Mouse (Mus musculus): ENCODE data around the gene Cdk5rap2.

The Cdk5rap2 gene

DNA sequence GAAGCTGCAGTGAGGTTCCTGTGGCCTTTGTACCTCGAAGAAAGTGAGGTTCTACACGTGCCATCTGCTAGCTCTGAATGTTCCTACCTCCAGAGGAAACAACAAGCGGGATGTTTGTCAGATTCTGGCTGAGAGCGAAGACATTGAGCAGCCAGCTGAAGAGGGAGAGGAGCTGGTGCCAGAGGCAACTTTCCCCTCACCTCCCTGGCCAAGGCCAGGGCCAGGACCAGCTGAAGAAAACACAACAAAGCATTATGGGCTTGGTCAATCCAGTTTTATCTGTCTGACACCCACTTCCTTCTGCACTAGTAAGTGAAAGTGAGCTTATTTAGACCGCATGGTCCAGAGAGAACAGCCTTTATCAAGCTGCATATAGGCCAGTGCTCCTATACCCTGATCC is 147.4 kb downstream of the Cdk5rap2 start:
- no peak for DNase-seq (ENCODE audit: low read depth, low spot score)

DNA sequence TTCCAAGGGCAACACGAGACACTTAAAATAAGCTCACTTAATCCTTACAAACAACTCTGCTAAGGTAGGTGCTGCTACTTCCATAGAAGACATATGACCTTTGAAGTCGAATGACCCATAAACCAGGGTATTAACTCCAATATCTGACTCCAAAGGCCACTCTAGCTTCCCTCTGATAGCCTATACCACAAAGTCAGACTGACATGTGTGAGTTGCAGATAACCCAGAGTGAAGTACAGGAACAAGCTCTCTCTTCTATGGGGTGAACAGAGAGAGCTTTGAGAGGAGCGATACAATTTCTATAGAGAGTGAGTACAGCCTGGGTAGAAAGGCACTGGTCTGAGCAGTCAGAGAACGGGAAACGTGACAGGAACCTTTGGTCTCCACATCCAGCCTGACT is 148.9 kb downstream of the Cdk5rap2 start:
- DNase-seq (ENCODE audit: low read depth, low spot score), result no peak

GRCm38 (mm10) chr4:70260419-70260807 is 149.8 kb downstream of the Cdk5rap2 start:
- no peak for DNase-seq (ENCODE audit: low read depth, low spot score)

DNA sequence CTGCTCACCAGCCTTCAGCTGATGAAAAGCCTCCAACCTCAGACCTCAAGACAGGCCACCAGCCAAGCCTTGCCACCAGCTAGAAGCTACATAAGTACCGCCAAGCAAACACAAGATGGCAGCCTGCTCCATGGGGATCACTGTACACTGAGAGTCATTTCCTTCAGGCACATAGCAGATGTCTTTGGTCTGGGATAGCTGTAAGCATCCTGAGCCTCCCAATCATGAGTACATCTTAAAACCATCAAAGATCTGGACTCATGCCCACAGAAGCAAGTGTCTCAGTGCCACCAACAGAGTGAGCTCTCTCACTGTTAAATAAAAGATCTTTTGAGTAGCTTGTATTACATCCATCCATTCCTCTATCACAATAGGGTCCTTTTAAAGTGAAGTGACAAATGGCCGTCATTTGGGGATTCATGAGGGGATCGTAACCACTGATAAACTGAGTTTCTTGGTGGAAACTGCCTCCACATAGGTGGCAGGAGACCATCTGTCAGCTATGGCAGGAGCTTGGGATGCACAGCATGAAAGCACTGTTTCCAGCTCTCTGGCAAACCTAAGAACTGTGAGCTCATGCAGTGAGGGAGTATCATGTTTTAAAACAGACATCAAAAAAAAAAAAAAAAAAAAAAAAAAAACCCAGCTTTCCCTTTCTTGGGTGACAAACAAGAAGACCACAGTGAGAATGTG is 150.4 kb downstream of the Cdk5rap2 start:
- DNase-seq (ENCODE audit: low read depth, low spot score), result no peak

DNA sequence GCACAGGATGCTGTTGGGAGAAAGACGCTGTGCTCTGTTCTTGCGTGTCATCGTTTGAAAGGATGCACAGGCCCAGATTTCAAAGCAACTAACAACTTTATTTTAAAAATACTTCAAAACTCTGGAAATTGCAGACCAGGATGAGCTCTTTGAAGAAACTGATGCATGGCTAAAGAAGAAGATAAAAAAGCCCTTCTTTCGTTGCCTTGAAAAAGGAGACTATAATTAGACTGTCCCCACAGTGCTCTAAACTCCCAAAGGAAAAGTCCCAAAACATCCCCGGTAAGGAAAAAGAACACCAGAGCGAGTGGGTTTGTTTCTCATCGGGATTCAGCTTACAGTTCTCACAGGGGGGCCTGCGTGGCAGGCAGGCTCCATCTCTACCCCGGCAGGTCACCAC is 151.4 kb downstream of the Cdk5rap2 start:
- DNase-seq (ENCODE audit: low read depth, low spot score), result no peak

GRCm38 (mm10) chr4:70258205-70258604 is 152.0 kb downstream of the Cdk5rap2 start:
- DNase-seq (ENCODE audit: low read depth, low spot score), result no peak

DNA sequence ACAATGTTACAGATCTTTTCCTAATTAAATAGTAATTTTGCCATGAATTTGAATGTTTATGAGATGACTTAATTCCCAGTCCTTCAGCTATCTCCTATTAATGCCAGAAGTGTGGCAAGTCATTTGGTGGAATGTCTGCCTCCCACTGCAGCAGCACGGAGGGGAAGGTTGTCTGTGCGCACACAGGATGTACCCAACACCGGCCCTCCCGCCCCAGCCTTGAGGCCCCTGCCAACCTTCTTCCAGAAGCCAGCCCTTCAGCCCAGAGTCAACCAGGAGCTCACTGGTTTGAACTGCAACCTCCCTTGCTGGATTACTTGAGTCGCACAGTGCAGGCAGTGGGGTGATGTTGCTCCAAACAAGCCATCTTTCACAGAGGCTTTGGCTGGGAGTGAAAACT is 158.5 kb downstream of the Cdk5rap2 start:
- DNase-seq (ENCODE audit: low read depth, low spot score), result no peak

DNA sequence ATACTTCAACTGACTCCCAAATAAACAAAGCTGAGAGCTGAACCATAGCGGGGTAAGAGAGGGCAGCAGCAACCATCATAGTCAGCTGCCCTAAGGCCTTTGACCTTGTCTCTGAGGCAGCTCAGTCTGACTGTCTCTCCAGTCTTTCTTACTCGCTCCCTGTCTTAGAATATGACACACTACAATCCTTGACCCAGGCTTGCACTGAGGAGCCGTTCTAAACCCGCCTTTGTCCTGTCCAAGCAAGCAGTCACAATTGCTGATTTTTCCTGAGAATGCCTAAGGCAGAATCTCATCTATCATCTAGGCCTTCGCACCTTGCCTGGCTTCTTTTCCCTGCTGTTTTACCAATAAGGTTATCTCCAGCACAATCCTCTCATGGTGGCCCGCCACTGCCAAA is 164.5 kb downstream of the Cdk5rap2 start:
- DNase-seq (ENCODE audit: low read depth, low spot score), result no peak

- DNase-seq (ENCODE audit: low read depth, low spot score), result no peak
Measured at GRCm38 (mm10) chr4:70243561-70244120, 166.6 kb downstream of the Cdk5rap2 start.

DNA sequence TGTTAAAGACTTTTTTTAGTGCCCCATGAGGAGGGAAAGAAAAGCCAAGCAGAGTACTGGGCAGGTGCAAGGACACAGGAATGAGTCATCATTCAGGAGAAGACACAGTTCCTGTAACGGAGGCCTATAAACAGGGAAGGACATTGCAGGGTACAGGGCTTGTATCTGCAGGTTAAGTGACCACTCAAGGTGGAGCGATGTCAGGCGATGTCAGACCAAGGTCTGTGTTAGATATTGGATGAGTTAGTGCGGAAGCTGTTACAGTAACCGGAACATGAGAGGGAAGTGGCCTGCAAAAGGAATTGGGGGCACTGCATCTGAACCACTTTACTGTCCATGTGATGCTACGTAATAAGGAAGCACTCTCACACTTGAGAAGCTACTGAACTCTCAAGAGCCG is 170.5 kb downstream of the Cdk5rap2 start:
- DNase-seq (ENCODE audit: low read depth, low spot score), result no peak

DNA sequence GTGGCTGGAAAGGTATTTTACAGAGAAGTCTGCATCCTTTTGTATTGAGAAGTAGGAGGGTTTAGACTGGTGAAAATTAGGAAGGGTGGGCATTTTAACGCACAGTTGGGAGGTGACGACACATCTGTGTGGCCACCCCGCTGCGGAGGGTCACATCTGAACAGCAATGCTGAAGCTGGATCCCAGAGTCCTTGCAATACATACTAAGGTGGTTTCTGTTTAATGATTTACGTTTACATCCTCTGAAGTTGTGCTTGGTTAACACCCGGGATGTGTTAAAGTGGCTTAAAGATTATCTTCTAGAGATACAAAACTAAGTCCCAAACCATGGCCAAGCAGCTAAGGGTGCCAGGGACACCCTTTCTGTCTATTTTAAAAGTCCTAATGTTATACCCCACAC is 171.4 kb downstream of the Cdk5rap2 start:
- DNase-seq (ENCODE audit: low read depth, low spot score), result no peak

DNA sequence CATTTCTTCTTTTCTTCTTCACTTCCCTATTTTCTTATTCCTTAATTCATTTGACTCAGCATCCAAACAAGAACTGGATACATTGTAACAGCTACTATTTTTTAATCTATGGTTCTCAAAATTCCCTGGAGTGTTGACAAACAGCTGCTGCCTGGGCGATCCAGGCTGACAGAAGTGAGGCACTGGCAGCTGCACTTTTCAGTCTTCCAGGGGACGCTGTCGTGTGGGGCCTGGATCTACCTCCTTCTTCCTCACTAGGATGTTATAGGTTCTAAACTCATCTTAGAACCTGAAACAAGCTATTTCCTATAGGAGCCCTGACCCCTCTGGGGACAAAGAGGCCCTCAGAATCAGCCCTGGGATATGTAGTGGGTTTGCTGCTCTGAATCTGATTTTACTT is 177.9 kb downstream of the Cdk5rap2 start:
- no peak for DNase-seq (ENCODE audit: low read depth, low spot score)

DNA sequence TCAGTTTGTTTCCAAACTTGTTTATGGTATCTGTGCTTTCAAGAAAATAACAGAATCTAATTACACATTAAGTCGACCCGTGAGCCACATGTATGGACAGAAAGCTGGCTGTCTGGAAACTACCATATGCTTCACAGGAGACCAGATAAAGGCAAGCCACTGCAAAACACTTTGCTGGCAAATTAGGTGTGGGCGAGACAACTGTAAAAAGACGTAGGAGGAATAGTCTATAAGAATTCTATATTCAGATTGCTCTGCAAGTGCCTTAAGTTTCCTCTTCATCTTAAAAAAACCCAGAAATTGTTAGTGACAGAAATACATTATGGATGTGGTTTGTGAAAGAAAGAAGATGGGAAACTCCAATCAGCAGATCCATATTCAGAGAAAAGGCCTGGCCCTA is 180.4 kb downstream of the Cdk5rap2 start:
- DNase-seq (ENCODE audit: low read depth, low spot score), result no peak

- DNase-seq (ENCODE audit: low read depth, low spot score), result no peak
Measured at GRCm38 (mm10) chr4:70228350-70228749, 181.9 kb downstream of the Cdk5rap2 start.

- DNase-seq (ENCODE audit: low read depth, low spot score), result no peak
Measured at GRCm38 (mm10) chr4:70227667-70228066, 182.6 kb downstream of the Cdk5rap2 start.

DNA sequence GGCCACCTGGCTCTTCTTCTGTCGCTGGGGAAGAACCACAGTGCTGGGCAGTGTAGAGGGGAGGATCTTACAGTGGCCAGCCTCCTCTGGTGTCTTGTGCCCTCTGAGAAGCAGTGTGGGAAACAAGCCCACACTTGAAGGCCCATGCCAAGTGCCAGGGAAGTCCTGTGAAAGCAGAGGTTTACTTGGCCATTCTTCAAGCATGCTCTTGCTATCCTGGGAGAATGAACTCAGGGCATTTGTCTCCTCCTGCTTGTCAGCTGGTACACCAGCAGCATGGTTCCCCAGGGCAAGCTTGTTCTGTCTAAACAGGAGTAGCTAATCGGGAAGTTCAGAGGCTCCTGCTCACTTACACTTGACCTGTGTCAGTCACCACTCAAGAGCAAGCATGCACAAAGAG is 185.7 kb downstream of the Cdk5rap2 start:
- DNase-seq (ENCODE audit: low read depth, low spot score), result no peak

DNA sequence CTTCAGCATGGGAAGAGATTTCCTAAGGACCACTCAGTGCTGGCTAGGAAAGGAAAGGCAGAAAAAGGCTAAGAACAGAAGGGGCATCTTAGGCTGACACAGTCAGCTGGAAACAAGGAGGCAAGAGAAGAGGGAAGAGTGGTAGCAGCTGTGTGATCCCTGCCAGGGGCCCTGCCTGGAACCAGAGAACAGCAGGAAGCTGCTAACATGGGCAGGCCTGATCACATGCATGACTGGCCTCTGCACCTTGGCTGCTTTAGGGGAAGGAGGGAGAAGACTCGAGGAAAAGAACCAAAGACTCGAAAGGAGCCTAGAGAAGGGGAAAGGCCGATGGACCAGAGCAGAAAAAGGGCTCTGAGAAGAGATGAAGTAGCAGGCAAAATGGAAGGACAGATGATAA is 188.4 kb downstream of the Cdk5rap2 start:
- DNase-seq (ENCODE audit: low read depth, low spot score), result no peak

- DNase-seq (ENCODE audit: low read depth, low spot score), result no peak
Measured at GRCm38 (mm10) chr4:70221370-70221769, 188.9 kb downstream of the Cdk5rap2 start.

GRCm38 (mm10) chr4:70220277-70221180 is 189.7 kb downstream of the Cdk5rap2 start:
- DNase-seq (ENCODE audit: low read depth, low spot score), result no peak

DNA sequence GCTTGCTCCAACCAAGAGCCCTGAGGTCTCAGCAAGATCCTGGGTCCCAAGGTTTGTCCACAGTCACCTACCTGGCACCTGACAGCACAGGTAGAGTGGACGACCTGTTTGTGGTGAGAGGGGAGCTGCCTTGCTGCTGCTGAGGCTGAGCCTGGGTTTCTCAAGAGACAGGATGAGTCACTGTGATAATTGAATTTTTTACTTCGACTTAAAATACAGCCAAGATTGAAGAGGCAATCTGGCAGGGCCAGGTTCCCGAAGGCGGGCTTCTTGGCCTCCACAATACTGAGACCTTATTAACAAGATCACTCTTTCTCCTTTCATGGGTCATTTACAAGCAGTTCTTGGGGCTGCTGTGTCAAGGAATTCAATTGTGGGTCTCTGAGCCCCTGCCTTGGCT is 190.5 kb downstream of the Cdk5rap2 start:
- DNase-seq (ENCODE audit: low read depth, low spot score), result no peak

DNA sequence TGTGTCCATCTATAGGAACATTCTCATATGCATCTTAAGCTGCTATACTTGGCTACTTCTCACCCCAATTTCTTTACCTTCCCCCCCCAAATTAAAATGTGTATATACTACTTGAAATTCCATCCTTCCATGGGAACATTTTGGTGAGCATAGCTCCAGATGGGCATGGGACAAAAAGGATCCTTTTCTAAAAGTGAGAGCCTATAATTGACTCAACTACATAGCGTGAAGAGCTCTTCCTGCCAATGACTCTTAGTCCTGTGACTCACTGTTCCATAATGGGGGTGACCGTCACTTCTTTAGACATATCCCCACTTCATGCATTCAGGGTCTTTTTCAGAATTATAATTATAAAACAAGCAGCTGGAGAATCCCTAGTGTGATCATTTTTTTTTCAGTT is 224.3 kb downstream of the Cdk5rap2 start:
- DNase-seq (ENCODE audit: low read depth, low spot score), result no peak

All from A20 (cell line).